Mouse (Mus musculus) hindbrain, postnatal 0 days (tissue): ENCODE data around the gene Slc35g2. TPM values are rescaled to one million over a fixed set of nuclear protein-coding genes. Genes with fewer than 3 reads are reported as not detected.

Experiments
- ATAC-seq: fragments of 200-750 bp; cut with Nextera tagmentation; 2 replicates; pipeline ENCODE4 v1.8.0; 2017; ENCODE audit warnings: mild to moderate bottlenecking, moderate TSS enrichment, moderate library complexity
- DNase-seq: peaks from one replicate; pipeline ENCODE4 v3.0.0-alpha.2; 2015; ENCODE audit warnings: low spot score
- H3K27ac ChIP-seq: fragments of 300-500 bp; sonication (generic); 2 replicates; pipeline ENCODE4 v1.5.1; 2014; ENCODE audit warnings: mild to moderate bottlenecking
- H3K27me3 ChIP-seq: fragments of 300-500 bp; sonication (generic); 2 replicates; pipeline ENCODE4 v1.6.1; 2014; ENCODE audit warnings: low read length, mixed read lengths; ENCODE audit not compliant: insufficient read depth
- H3K36me3 ChIP-seq: fragments of 300-500 bp; sonication (generic); 2 replicates; pipeline ENCODE4 v1.6.1; 2014; ENCODE audit warnings: low read length, mixed read lengths; ENCODE audit not compliant: insufficient read depth
- H3K4me1 ChIP-seq: fragments of 300-500 bp; sonication (generic); 2 replicates; pipeline ENCODE4 v1.6.1; 2014; ENCODE audit warnings: antibody characterized with exemption, low read length, mixed read lengths; ENCODE audit not compliant: insufficient read depth
- H3K4me2 ChIP-seq: fragments of 300-500 bp; sonication (generic); 2 replicates; pipeline ENCODE4 v1.6.1; 2014; ENCODE audit warnings: low read depth, mild to moderate bottlenecking, low read length, moderate library complexity, mixed read lengths
- H3K4me3 ChIP-seq: fragments of 300-500 bp; sonication (generic); 2 replicates; pipeline ENCODE4 v1.5.1; 2014; ENCODE audit warnings: low read length
- H3K9ac ChIP-seq: fragments of 300-500 bp; sonication (generic); replicated peaks from 2 replicates; pipeline ENCODE4 v1.6.1; 2014; ENCODE audit warnings: mild to moderate bottlenecking, low read length, moderate library complexity, mixed read lengths
- H3K9me3 ChIP-seq: fragments of 300-500 bp; sonication (generic); 2 replicates; pipeline ENCODE4 v1.6.1; 2016; ENCODE audit warnings: low read length, mixed read lengths
- CTCF ChIP-seq: IDR thresholded peaks from 2 replicates; pipeline ENCODE4 v1.5.1; 2016; ENCODE audit warnings: antibody characterized with exemption, control low read depth, low read depth
- WGBS: fragments of 180-500 bp; shearing (Covaris S2); extraction: QIAGEN DNeasy Blood & Tissue Kit; methylation state at CpG from one replicate; pipeline ENCODE4 v1.1.7; 2014; 5-methylcytosine and 5-hydroxymethylcytosine counted together
- polyA plus RNA-seq: library from polyadenylated mRNA; unstranded; fragments of >200 nt; fragmentation: Nextera tagmentation; extraction: Ambion mirVana; gene quantifications from 2 replicates; pipeline ENCODE4 v1.2.1, GENCODE M21; 2015
- total RNA-seq: library from RNA; depleted of rRNA; stranded (reverse); fragments of >200 nt; gene quantifications from 2 replicates; pipeline ENCODE4 v1.2.3, GENCODE M21; 2014

The Slc35g2 gene
- total and polyA plus RNA-seq, 2 experiments from 2014 or later: 25.3 to 28.1 TPM

DNA sequence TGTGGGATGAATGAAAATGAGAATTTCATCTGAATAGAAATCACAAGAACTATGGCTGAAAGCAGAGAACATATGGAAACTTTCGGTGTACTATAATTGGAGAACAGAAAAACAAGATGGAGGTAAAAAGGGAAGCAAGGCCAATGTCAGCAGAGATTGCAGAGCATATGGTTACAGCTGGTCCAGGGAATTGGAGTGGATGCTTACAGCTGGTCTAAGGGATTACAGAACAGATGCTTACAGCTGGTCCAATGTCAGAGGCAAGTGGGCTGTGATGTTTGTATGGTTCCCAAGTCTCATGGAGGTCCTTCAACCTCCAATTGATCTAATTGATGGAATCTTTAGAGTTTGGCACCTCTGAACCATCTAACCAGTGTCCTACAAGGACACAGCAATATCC, 31.2 kb upstream of the Slc35g2 start:
- Histone ChIP-seq H3K9me3 (no peaks in the 10 kb centered on the region), H3K9ac (no peak overlapping the region), H3K36me3 (no peaks in the 10 kb centered on the region), H3K27ac (no peak overlapping the region), H3K27me3 (no peaks in the 10 kb centered on the region), H3K4me1 (peaks cover 9% of the 10 kb centered on the region; the same call in 1 of the 2 replicates), H3K4me3 (no peak overlapping the region), H3K4me2 (no peak overlapping the region)
- ATAC-seq (no peak), DNase-seq (no peak)
- WGBS: 94% methylated on average over 1 of the region's 1 CpGs
- no peak for TF ChIP-seq CTCF

DNA sequence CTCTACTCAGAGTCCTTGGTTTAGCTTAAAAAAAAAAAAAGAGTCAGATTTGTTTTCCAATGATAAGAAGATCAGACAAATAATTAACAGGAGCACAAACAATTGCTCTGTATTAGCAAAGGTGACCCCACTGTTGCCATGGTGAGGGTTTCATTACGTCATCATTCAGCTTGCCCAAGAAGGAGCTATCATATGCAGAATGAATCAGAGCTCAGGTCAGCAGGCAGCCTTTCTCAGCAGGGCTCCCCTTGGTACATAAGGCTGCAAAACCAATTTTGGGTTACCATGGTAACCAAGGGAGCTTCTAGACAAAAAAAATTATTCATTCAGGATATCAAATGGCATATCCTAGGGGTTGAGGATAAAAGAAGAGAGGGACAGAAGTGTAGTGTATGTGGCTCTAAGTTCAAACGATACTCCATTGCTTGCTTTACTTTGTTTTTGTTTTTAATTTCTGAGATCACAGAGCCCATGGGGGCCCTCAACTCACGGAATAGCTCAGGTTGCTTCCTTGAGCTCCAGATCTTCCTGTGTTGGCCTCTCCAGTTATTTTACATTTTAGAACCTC, 29.0 kb upstream of the Slc35g2 start:
- DNase-seq (peak; percentile 69), ATAC-seq (peak; percentile 78)
- no peak for TF ChIP-seq CTCF
- H3K27ac ChIP-seq: no peak overlapping the region; the same call in 1 of the 2 replicates
- no peaks in the 10 kb centered on the region for H3K9me3 ChIP-seq
- H3K4me3 ChIP-seq: no peak overlapping the region
- H3K4me1 ChIP-seq: 0 out of 2 replicates have a peak, but pooled peaks cover 3% of the 10 kb centered on the region
- H3K4me2 ChIP-seq: no peak overlapping the region
- WGBS: 24% methylated on average over 3 of the region's 3 CpGs
- H3K36me3 ChIP-seq: no peaks in the 10 kb centered on the region
- no peak overlapping the region for H3K9ac ChIP-seq
- H3K27me3 ChIP-seq: no peaks in the 10 kb centered on the region

DNA sequence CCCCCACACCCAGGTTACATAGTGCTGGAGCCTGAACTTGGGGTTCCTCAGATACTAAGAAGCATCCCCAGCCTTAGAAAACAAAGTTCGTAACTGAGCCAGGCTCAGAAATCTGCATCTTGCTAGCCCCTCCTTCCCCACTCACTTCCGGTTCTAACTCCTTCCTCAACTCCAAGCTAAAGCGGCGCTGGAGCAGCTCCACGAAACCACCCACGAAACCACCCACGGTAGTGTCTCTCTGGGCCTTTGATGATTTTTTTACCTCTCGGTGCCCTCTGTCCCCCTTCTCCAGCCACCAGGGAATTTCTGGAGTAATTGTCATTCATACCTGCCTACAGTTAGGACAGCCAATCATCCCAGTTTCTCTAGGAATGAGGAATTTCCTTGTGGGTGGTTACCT, 26.7 kb upstream of the Slc35g2 start, which contains the start of gene Stag1:
Gene Stag1 (plus strand): TSS at position 253 of the 400 bp plus-strand sequence.
- TF ChIP-seq CTCF: no peak
- Histone ChIP-seq H3K27me3 (no peaks in the 10 kb centered on the region), H3K9ac (no peak within 1 kb of the TSS), H3K4me3 (no peak within 1 kb of the TSS), H3K27ac (no peak within 1 kb of the TSS), H3K4me1 (0 out of 2 replicates have a peak, but pooled peaks cover 3% of the 10 kb centered on the region), H3K4me2 (no peak within 1 kb of the TSS), H3K36me3 (no peaks in the 10 kb centered on the region), H3K9me3 (no peaks in the 10 kb centered on the region)
- WGBS: 85% methylated on average over 8 of the region's 8 CpGs
- no peak for DNase-seq
- no peak for ATAC-seq

GRCm38 (mm10) chr9:100596317-100596716, 25.4 kb upstream of the Slc35g2 start:
- Histone ChIP-seq H3K9me3 (no peaks in the 10 kb centered on the region), H3K36me3 (no peaks in the 10 kb centered on the region), H3K9ac (no peak overlapping the region), H3K4me3 (no peak overlapping the region), H3K27ac (no peak overlapping the region), H3K4me2 (no peak overlapping the region), H3K27me3 (no peaks in the 10 kb centered on the region), H3K4me1 (0 out of 2 replicates have a peak, but pooled peaks cover 3% of the 10 kb centered on the region)
- DNase-seq (no peak), ATAC-seq (no peak)
- 88% methylated on average over 8 of the region's 8 CpGs for WGBS
- TF ChIP-seq CTCF: no peak

DNA sequence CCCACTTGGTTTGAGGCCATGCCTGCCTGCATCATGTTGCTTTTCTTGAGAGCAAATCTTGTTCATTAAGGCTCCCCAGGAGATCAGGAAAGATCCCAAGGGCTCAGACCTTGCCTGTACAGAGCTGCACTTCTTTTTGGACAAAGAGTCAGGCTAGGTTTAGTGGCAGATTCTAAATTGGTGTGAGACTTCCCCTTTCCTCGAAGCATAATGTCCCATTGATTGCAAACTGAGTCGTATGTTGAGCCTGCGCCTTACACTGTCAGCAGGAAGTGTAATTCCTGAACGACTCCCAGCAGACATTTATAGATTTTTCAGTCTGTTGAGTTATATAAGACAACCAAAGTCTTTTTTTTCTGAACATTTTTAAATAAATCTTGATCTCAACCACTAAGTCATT, 19.6 kb upstream of the Slc35g2 start:
- H3K27me3 ChIP-seq: no peaks in the 10 kb centered on the region
- WGBS: 72% methylated on average over 4 of the region's 4 CpGs
- no peak for DNase-seq
- H3K4me2 ChIP-seq: no peak overlapping the region
- no peaks in the 10 kb centered on the region for H3K9me3 ChIP-seq
- no peak overlapping the region for H3K9ac ChIP-seq
- H3K4me1 ChIP-seq: no peaks in the 10 kb centered on the region
- no peak for ATAC-seq
- TF ChIP-seq CTCF: no peak
- no peaks in the 10 kb centered on the region for H3K36me3 ChIP-seq
- H3K4me3 ChIP-seq: no peak overlapping the region
- no peak overlapping the region for H3K27ac ChIP-seq

GRCm38 (mm10) chr9:100584031-100584430, 13.1 kb upstream of the Slc35g2 start:
- Histone ChIP-seq H3K27me3 (no peaks in the 10 kb centered on the region), H3K9me3 (no peaks in the 10 kb centered on the region), H3K4me2 (no peak overlapping the region), H3K4me1 (peaks cover 10% of the 10 kb centered on the region; the same call in 1 of the 2 replicates), H3K27ac (no peak overlapping the region), H3K36me3 (no peaks in the 10 kb centered on the region), H3K9ac (no peak overlapping the region), H3K4me3 (no peak overlapping the region)
- no peak for TF ChIP-seq CTCF
- no peak for DNase-seq
- 87% methylated on average over 4 of the region's 4 CpGs for WGBS
- ATAC-seq: no peak

GRCm38 (mm10) chr9:100582883-100583575, 12.1 kb upstream of the Slc35g2 start:
- H3K9me3 ChIP-seq: no peaks in the 10 kb centered on the region
- no peak overlapping the region for H3K4me2 ChIP-seq
- no peak overlapping the region for H3K27ac ChIP-seq
- H3K4me3 ChIP-seq: no peak overlapping the region
- no peaks in the 10 kb centered on the region for H3K36me3 ChIP-seq
- WGBS: 50% methylated on average over 13 of the region's 13 CpGs
- no peak for TF ChIP-seq CTCF
- DNase-seq (peak; percentile 18), ATAC-seq (no peak)
- H3K27me3 ChIP-seq: no peaks in the 10 kb centered on the region
- peaks cover 10% of the 10 kb centered on the region; the same call in 1 of the 2 replicates for H3K4me1 ChIP-seq
- H3K9ac ChIP-seq: no peak overlapping the region
